ENCODE assay signal across 7 mouse cellular contexts in genomic region chr14:75455743-75456421, GRCm38 (mm10). TPM values are rescaled to one million over a fixed set of nuclear protein-coding genes. Genes with fewer than 3 reads are reported as not detected.
DNase-seq lines count a peak whose midpoint lies in the region; ATAC-seq and TF ChIP-seq lines count a peak whose summit lies in the region.

Siah3 (plus strand) TSS chr14:75455982.

- H3K36me3 ChIP-seq in spleen, adult 2 months (ENCODE audit: control insufficient read depth, insufficient read depth, low read length) = no peaks in the 10 kb centered on the region
- no peaks in the 10 kb centered on the region for H3K36me3 ChIP-seq in heart, embryonic 15.5 days
- no peaks in the 10 kb centered on the region for H3K36me3 ChIP-seq in neural tube, embryonic 11.5 days (ENCODE audit: control insufficient read depth, insufficient read depth, low read length)

- TF ChIP-seq POLR2A in spleen, adult 2 months (IDR thresholded peaks at IDR 0.05; ENCODE audit: low read depth, low read length) = no peak

- H3K27ac ChIP-seq in spleen, adult 2 months (ENCODE audit: insufficient read depth, low read length) = no peak within 1 kb of the TSS
- no peak within 1 kb of the TSS for H3K27ac ChIP-seq in heart, embryonic 15.5 days
- H3K27ac ChIP-seq in neural tube, embryonic 11.5 days (ENCODE audit: low read depth, low read length) = peak within 1 kb of the TSS; percentile 53

- no peak for ATAC-seq in heart, embryonic 15.5 days (replicated peaks; ENCODE audit: insufficient number of reproducible peaks, insufficient read depth, low FRiP score, low read depth)
- ATAC-seq in neural tube, embryonic 11.5 days (ENCODE audit: insufficient read depth, low FRiP score, low TSS enrichment) = no peak

- TF ChIP-seq CTCF in spleen, adult 2 months (IDR thresholded peaks at IDR 0.05; ENCODE audit: extremely low read depth, insufficient read depth, insufficient read length, insufficient replicate concordance) = no peak

- no peak for DNase-seq in spleen, adult 2 months (ENCODE audit: low read depth in 1 of 2, low spot score in 2 of 2)
- DNase-seq in spleen, postnatal 10 days (ENCODE audit: low spot score in 2 of 2) = no peak
- peak; percentile 61 to 62 for DNase-seq in cerebellum, postnatal 25 days
- peak; percentile 56 to 69 for DNase-seq in left cerebral cortex, postnatal 36 days (ENCODE audit: low spot score in 2 of 2)
- peak; percentile 56 for DNase-seq in neural tube, embryonic 11.5 days (ENCODE audit: low spot score)
- DNase-seq in urinary bladder, postnatal 36 days (ENCODE audit: low spot score in 2 of 2) = no peak

- peaks cover 2% of the 10 kb centered on the region; the same call in 1 of the 2 replicates for H3K27me3 ChIP-seq in spleen, adult 2 months (ENCODE audit: control insufficient read depth, insufficient read depth, low read length)
- H3K27me3 ChIP-seq in heart, embryonic 15.5 days = peaks cover 34% of the 10 kb centered on the region
- no peaks in the 10 kb centered on the region for H3K27me3 ChIP-seq in neural tube, embryonic 11.5 days (ENCODE audit: control insufficient read depth, insufficient read depth, low read length)

- no peaks in the 10 kb centered on the region for H3K4me1 ChIP-seq in spleen, adult 2 months (ENCODE audit: control insufficient read depth, insufficient read depth, insufficient read length)
- peaks cover 12% of the 10 kb centered on the region for H3K4me1 ChIP-seq in heart, embryonic 15.5 days (replicated peaks)
- peaks cover 11% of the 10 kb centered on the region for H3K4me1 ChIP-seq in neural tube, embryonic 11.5 days (ENCODE audit: control insufficient read depth, insufficient read depth, low read length)

- intact Hi-C loops in left cerebral cortex, postnatal 36 days (cut with DNase I) = loop anchor here (10.0 kb wide), 2 partner anchors 189 to 259 kb away; partner anchors contain the start of gene Erich6b

- H3K4me2 ChIP-seq in heart, embryonic 15.5 days = peak within 1 kb of the TSS; percentile 72
- peak within 1 kb of the TSS; percentile 53 for H3K4me2 ChIP-seq in neural tube, embryonic 11.5 days (ENCODE audit: low read depth)

- 15% methylated on average over 18 of the region's 18 CpGs for WGBS in spleen, adult 2 months
- WGBS in heart, embryonic 15.5 days = 19% methylated on average over 18 of the region's 18 CpGs
- WGBS in neural tube, embryonic 11.5 days = 20% methylated on average over 18 of the region's 18 CpGs

- H3K4me3 ChIP-seq in spleen, adult 2 months (ENCODE audit: extremely low read depth, insufficient read depth, insufficient read length) = peak within 1 kb of the TSS; percentile 33; the same call in 1 of the 2 replicates
- peak within 1 kb of the TSS; percentile 43 for H3K4me3 ChIP-seq in heart, embryonic 15.5 days
- peak within 1 kb of the TSS; percentile 39 for H3K4me3 ChIP-seq in neural tube, embryonic 11.5 days (ENCODE audit: low read depth, low read length)

- H3K9ac ChIP-seq in heart, embryonic 15.5 days = no peak within 1 kb of the TSS
- H3K9ac ChIP-seq in neural tube, embryonic 11.5 days (ENCODE audit: low read length) = peak within 1 kb of the TSS; percentile 55

- H3K9me3 ChIP-seq in heart, embryonic 15.5 days (replicated peaks) = no peaks in the 10 kb centered on the region
- H3K9me3 ChIP-seq in neural tube, embryonic 11.5 days (ENCODE audit: control insufficient read depth, low read length) = no peaks in the 10 kb centered on the region

RNA-seq across cellular contexts. Expression of gene Siah3, which starts in this region (rescaled TPM):
- polyA plus RNA-seq in spleen, adult 2 months (2012; rRNA removed) = 0.16 and 0.23 TPM in 2 replicates
- polyA plus RNA-seq in heart, embryonic 15.5 days (2015; fragmentation: Nextera tagmentation; extraction: Ambion mirVana) = 0.03 TPM in 1 of 2 replicates, not detected in the other
- total RNA-seq in left cerebral cortex, postnatal 36 days (2021) = 1 to 10 TPM; 6.7 to 7.5 TPM
- 4.7 and 6.3 TPM in 2 replicates for polyA plus RNA-seq in neural tube, embryonic 11.5 days (2014; fragmentation: Nextera tagmentation; extraction: Ambion mirVana)

Comparison
In these comparisons a context has a peak if more than half of its experiments do, and no peak if none do; other contexts are left out.
1. DNase-seq: peak in cerebellum, postnatal 25 days (2 of 2), left cerebral cortex, postnatal 36 days (2 of 2) and neural tube, embryonic 11.5 days (single experiment); none in spleen, adult 2 months (0 of 2), spleen, postnatal 10 days (0 of 2) and urinary bladder, postnatal 36 days (0 of 2).
2. Peak in every context shown above with its lines, with median percentiles within 50 percentile points of each other: H3K4me3 ChIP-seq.